Mouse (Mus musculus) pancreas, adult 10 weeks (tissue): ENCODE measurements around the gene Nfix. TPM values are rescaled to one million over a fixed set of nuclear protein-coding genes. Genes with fewer than 3 reads are reported as not detected.

Experiments
- polyA plus RNA-seq: library from polyadenylated mRNA; stranded (reverse); fragments of 350-450 nt; fragmentation: Illumina TruSeq; extraction: RNeasy Lipid Tissue Mini Kit (QIAGEN cat#74804); gene quantifications from one replicate; pipeline ENCODE4 v1.2.3, GENCODE M21; 2015; ENCODE audit warnings: low read depth, low replicate concordance; ENCODE audit not compliant: insufficient read depth

The Nfix gene
- 14.9 TPM for polyA plus RNA-seq

GRCm38 (mm10) chr8:84799999-84800831, at the start of gene Nfix:
TSS of gene Nfix (minus strand) at chr8:84800344.

GRCm38 (mm10) chr8:84846722-84847572, 46.8 kb upstream of the Nfix start, which contains the start of gene Calr:
TSS of gene Calr (minus strand) at chr8:84846934.

GRCm38 (mm10) chr8:84840248-84840999, 40.3 kb upstream of the Nfix start, which contains the start of gene Rad23a:
TSS of gene Rad23a (minus strand) at chr8:84840665.

DNA sequence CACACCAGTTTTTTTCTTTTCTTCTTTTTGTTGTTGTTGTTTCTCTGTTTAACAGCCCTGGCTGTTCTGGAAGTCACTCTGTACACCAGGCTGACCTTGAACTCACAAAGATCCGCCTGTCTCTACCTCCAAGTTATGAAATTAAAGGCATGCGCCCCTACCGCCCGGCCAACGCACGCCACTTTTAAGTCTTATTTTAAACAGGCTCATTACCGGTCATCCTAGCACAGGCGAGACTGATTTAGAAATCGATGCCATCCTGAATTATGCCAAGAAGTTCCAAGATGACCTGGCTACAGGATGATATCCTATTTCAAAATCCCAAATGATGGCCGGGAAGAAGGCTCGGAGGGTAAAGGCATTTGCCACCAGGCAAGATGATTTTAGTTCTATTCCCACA, 31.3 kb upstream of the Nfix start, which contains the start of gene Gadd45gip1:
TSS of gene Gadd45gip1 (plus strand) at position 33 of the 400 bp plus-strand sequence.

DNA sequence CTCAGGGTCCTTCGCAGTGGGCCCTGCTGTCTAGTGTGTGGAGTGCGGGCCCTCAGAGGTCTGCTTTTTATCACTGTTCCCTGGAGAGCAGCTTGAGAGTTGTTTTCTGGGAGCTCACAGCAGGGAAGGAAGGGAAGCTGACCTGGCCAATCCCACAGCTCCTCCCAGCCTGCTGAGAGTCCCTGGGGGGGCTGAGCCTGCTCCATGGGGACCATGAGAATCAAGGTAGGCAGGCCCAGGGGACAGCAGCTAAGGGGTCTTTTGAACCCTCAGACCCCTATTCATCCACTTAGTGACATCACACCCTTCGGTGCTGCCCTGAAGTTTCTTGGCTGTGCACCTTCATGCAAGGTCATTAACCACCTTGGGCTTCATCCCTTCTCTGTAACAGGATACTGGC, 22.6 kb upstream of the Nfix start, which contains the start of gene Dand5:
TSS of gene Dand5 (minus strand) at position 101 of the 400 bp plus-strand sequence.

DNA sequence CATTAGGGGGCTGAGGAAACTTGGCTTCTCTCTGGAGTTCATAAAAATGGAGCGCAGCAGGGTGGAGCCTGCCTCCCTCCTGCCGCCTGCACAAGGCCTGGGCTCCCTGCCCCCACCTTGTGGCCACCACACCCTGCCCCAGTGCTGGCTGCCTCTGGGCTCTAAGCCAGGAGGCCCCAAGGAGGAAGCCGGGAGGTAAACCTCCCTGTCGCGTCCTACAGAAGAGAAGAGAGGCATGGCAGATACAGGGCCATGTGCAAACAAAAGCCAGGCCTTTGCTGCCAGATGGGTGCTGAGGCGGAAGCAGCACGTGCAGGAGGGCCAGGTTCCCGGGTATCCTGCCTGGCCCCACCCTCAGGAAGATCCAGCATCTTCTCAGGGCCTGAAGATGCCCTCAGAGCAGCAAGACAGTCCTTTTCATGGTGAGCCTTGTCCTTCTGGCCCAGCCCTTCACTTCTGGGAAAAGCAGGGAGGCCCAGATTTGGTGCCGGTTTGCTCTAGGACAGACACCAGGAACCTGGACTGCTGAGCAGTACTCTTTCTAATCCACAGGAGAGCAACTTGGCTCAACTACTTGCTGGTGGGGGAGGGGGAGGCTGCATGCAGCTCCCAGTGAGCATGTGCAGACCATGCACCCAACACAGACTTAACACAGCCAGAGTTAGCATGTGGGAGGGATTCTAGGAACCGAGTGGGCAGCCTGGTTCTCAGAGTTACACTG, 77.1 kb downstream of the Nfix start, which contains the start of gene G430095P16Rik:
TSS of gene G430095P16Rik (plus strand) at position 158 of the 721 bp plus-strand sequence.

GRCm38 (mm10) chr8:84700941-84701911, 98.9 kb downstream of the Nfix start, which contains the start of gene Lyl1:
TSS of gene Lyl1 (plus strand) at chr8:84701457.

GRCm38 (mm10) chr8:84687705-84688100, 112.4 kb downstream of the Nfix start, which contains the start of gene Nacc1:
TSS of gene Nacc1 (minus strand) at chr8:84687862.

DNA sequence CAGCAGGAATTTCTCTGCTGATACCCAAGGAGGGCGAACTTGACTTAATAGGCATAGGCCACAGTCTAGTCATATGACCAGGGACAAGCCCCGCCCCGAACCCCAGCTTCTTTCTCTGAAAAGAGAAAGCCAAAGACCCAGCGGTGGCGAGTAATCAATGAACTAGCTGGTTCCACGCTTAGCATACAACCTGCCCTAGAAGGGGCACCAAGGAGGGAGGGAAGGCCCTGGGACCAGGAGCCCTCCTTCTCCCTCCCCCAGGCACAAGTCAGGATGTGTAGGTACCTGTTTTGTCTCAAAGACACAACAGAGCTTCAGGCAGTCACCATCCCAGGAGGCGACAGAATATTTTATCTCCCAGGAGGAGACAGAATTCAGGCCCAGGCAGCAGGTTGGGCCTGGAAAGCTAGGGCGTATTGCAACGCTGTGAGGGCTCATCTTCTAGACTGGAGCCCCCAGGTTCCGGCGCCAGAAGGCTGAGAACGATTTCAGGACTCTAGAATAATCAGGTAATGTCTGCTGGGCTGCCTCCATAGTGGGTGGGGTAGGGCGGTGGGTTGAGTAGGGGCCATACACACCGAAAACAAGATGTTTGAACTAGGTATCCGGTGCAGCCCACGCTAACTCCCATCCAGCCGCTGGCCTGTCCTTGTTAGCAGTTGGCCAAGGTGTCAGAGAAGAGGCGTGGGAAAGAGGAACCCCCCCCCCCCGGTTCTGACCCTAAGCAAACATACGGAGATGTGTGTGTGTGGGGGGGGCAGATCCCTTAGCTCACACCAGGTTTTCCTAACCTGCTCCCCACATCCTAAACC, 113.7 kb downstream of the Nfix start, which contains the start of gene Trmt1:
TSS of gene Trmt1 (plus strand) at position 117 of the 812 bp plus-strand sequence.

DNA sequence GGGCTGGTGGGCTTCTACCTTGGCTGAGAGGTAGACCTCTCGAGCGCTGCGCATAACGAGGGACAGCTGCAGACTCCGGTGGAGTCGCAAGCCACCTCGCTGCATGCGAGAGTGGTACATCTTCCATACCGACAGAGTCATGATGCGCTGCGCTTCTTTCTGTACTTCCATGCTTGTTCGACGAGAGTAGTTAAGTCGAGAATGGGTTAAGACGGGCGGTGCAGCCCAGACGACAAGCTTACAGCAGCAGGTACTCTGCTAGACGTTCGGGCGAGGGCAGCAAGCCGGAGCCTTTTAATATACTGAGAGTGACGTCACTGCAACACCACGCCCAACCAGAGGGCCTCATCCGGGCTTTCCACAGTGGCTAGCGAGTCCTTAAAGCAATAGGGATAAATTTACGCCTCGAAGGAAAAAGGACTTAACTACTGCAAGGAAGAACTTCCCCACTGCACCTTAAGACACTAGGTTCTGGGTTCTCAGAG, 137.5 kb downstream of the Nfix start, which contains the start of gene Ier2:
TSS of gene Ier2 (minus strand) at position 272 of the 485 bp plus-strand sequence.

Other genes starting within 250 kb of the Nfix start
- gene Ier2, start 137.5 kb downstream of the Nfix start, polyA plus RNA-seq, result 14.1 TPM
- gene Trmt1, start 114.0 kb downstream of the Nfix start, polyA plus RNA-seq, result 55.6 TPM
- gene Nacc1, start 112.5 kb downstream of the Nfix start, polyA plus RNA-seq, result 7.9 TPM
- 2.6 TPM for gene Lyl1, start 98.9 kb downstream of the Nfix start, polyA plus RNA-seq
- not detected for gene G430095P16Rik, start 77.3 kb downstream of the Nfix start, polyA plus RNA-seq
- gene Dand5, start 22.5 kb upstream of the Nfix start, polyA plus RNA-seq, result 1.8 TPM
- 7.0 TPM for gene Gadd45gip1, start 31.2 kb upstream of the Nfix start, polyA plus RNA-seq
- 18.2 TPM for gene Rad23a, start 40.3 kb upstream of the Nfix start, polyA plus RNA-seq
- 181 TPM for gene Calr, start 46.6 kb upstream of the Nfix start, polyA plus RNA-seq
- gene Farsa, start 56.6 kb upstream of the Nfix start, polyA plus RNA-seq, result 19.1 TPM
- gene Syce2, start 71.8 kb upstream of the Nfix start, polyA plus RNA-seq, result not detected
- gene Gcdh, start 93.6 kb upstream of the Nfix start, polyA plus RNA-seq, result 27.8 TPM
- not detected for gene Klf1, start 101.6 kb upstream of the Nfix start, polyA plus RNA-seq
- gene Dnase2a, start 108.2 kb upstream of the Nfix start, polyA plus RNA-seq, result 6.3 TPM
- 0.61 TPM for gene Mast1, start 137.0 kb upstream of the Nfix start, polyA plus RNA-seq
- gene Rtbdn, start 146.6 kb upstream of the Nfix start, polyA plus RNA-seq, result not detected
- gene Gm49661, start 169.1 kb upstream of the Nfix start, polyA plus RNA-seq, result not detected
- gene Prdx2, start 169.2 kb upstream of the Nfix start, polyA plus RNA-seq, result 35.5 TPM
- gene Rnaseh2a, start 169.4 kb upstream of the Nfix start, polyA plus RNA-seq, result 8.3 TPM
- gene Junb, start 178.4 kb upstream of the Nfix start, polyA plus RNA-seq, result 10.0 TPM
- 13.4 TPM for gene Hook2, start 190.3 kb upstream of the Nfix start, polyA plus RNA-seq
- not detected for gene Best2, start 214.2 kb upstream of the Nfix start, polyA plus RNA-seq
- 24.7 TPM for gene Asna1, start 224.9 kb upstream of the Nfix start, polyA plus RNA-seq
- gene Trir, start 226.5 kb upstream of the Nfix start, polyA plus RNA-seq, result 49.3 TPM
- gene Tnpo2, start 236.6 kb upstream of the Nfix start, polyA plus RNA-seq, result 7.1 TPM